Mouse (Mus musculus): ENCODE results near the gene Dcun1d1. TPM values are rescaled to one million over a fixed set of nuclear protein-coding genes. Genes with fewer than 3 reads are reported as not detected.

Gene Dcun1d1
- polyA plus RNA-seq, 1 experiment from 2014 or later, result 102 TPM

DNA sequence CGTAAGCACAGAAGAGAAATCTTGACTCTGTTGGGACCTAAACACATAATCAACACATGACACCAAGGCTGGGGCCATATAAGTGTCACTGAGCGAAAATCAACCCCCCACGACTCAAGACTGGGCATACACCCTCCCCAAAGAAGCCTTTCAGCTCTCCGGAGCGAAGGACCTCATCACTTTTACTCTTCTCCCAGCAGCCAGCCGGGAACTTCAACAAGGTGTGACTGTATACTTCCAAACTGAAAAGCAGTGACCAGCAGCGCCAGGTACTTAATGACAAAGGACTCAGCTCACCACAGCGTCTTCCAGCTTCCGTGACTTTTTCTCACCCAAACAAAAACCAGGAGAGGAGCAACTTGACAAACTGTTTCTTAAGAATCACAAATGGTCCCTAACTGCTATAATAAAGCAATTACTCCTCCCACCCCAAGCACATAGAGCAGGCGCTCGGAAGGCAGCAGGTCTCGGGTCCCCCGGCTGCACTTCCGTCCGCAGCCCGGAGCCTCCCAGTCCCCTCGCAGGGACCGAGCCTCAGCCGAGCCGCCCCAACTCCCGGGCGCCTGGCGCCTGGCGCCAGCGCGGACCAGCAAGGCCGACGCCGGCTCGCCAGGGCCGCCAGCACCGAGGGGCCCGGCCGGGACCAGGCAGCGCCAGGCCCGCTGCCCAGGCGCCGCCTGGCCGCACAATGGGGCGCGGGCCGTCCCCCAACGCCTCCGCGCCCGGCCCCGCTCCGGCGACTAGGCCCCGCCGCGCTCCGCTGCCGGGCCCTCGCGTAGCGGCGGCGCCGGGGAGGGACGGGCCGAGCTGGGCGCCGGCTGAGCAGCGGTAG is 5.1 kb downstream of the Dcun1d1 start:
- WGBS, result under 1% methylated on average over 62 of the region's 65 CpGs
- ATAC-seq (ENCODE audit: insufficient read depth) (peak; percentile 79), DNase-seq (peak; percentile 73)
- Histone ChIP-seq H3K9ac (peak overlapping the region; percentile 98), H3K9me3 (ENCODE audit: low read depth, low read length) (no peaks in the 10 kb centered on the region), H3K27ac (ENCODE audit: low read depth) (peak overlapping the region; percentile 91), H3K4me2 (peak overlapping the region; percentile 86), H3K4me1 (ENCODE audit: insufficient read depth) (peaks cover 4% of the 10 kb centered on the region), H3K4me3 (ENCODE audit: low read depth, low read length) (peak overlapping the region; percentile 84), H3K27me3 (ENCODE audit: insufficient read depth, low read length) (no peaks in the 10 kb centered on the region), H3K36me3 (ENCODE audit: insufficient read depth) (0 out of 2 replicates have a peak, but pooled peaks cover 2% of the 10 kb centered on the region)
- TF ChIP-seq CTCF (IDR thresholded peaks at IDR 0.05; ENCODE audit: low read depth), result no peak

DNA sequence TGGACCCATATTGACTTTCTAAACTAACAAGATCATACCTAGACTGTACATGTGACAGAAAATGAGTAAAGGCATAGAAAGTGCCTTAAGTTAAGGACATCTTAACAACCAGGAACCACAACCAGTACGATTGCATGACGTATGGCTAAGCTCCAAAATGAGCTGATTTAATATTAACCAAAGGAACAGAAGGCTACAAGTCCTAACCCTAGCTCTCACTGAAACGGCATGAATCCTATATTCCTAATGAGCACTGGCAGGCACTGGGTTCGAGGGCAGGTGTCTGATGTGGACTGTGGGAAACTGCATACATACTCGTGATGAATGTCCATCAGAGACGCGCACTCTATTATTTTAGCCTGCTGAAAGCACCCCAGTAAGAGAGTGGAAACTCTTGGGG is 5.9 kb downstream of the Dcun1d1 start:
- Histone ChIP-seq H3K4me2 (peak overlapping the region; percentile 86), H3K36me3 (ENCODE audit: insufficient read depth) (0 out of 2 replicates have a peak, but pooled peaks cover 2% of the 10 kb centered on the region), H3K27me3 (ENCODE audit: insufficient read depth, low read length) (no peaks in the 10 kb centered on the region), H3K9ac (peak overlapping the region; percentile 98), H3K4me1 (ENCODE audit: insufficient read depth) (peaks cover 4% of the 10 kb centered on the region), H3K9me3 (ENCODE audit: low read depth, low read length) (no peaks in the 10 kb centered on the region), H3K4me3 (ENCODE audit: low read depth, low read length) (peak overlapping the region; percentile 84), H3K27ac (ENCODE audit: low read depth) (no peak overlapping the region)
- no peak for ATAC-seq (ENCODE audit: insufficient read depth)
- 25% methylated on average over 7 of the region's 7 CpGs for WGBS
- no peak for TF ChIP-seq CTCF (IDR thresholded peaks at IDR 0.05; ENCODE audit: low read depth)
- no peak for DNase-seq

DNA sequence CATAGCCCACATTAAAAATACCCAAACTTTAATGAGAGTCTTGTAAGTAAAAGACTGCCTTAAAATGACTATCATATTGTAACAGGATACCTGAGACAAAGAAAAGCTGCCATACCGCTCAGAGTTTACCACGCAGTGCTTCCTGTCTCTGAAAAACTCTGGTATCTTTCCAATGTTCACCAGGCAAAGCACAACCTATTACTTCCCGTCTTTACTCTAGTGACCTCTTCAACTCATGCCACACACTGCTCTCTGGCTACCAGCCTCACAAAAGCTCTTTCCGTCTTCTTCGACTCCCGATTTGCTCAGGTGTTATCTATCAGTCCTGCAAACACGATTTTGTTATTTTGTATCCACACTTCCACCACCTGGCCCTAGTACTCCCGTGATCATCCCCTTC is 7.4 kb downstream of the Dcun1d1 start:
- ATAC-seq (ENCODE audit: insufficient read depth), result no peak
- Histone ChIP-seq H3K4me2 (peak overlapping the region; percentile 29), H3K27ac (ENCODE audit: low read depth) (0 out of 2 replicates have a peak overlapping the region, but pooled peaks have one; percentile 24)

DNA sequence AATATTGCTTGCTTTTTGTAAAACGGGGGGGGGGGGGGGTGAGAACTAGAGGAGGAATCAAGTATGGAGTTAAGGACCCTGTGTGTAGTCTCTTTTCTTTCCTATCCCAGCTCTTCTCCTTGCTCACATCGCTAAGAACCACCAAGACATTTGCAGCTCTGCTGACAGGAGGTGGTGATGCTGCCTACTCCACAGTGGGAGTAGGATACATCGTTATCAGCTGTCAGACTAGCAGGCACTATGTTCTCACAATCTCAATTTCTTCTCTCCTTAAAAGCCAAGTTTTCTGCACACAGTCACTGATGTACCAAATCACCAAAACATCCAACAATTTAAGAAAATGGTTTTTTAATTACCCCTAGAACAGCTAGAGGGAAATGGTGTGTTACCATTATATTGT is 7.8 kb downstream of the Dcun1d1 start:
- Histone ChIP-seq H3K4me2 (peak overlapping the region; percentile 18; the same call in 1 of the 2 replicates), H3K27me3 (ENCODE audit: insufficient read depth, low read length) (no peaks in the 10 kb centered on the region), H3K27ac (ENCODE audit: low read depth) (no peak overlapping the region), H3K36me3 (ENCODE audit: insufficient read depth) (no peaks in the 10 kb centered on the region), H3K9me3 (ENCODE audit: low read depth, low read length) (no peaks in the 10 kb centered on the region), H3K4me3 (ENCODE audit: low read depth, low read length) (no peak overlapping the region), H3K9ac (no peak overlapping the region), H3K4me1 (ENCODE audit: insufficient read depth) (peaks cover 4% of the 10 kb centered on the region)
- DNase-seq (no peak), ATAC-seq (ENCODE audit: insufficient read depth) (no peak)
- 44% methylated on average over 3 of the region's 3 CpGs for WGBS
- no peak for TF ChIP-seq CTCF (IDR thresholded peaks at IDR 0.05; ENCODE audit: low read depth)

More for the DNA sequence above, 7.4 kb downstream of the Dcun1d1 start:
- Histone ChIP-seq H3K4me1 (ENCODE audit: insufficient read depth) (peaks cover 4% of the 10 kb centered on the region), H3K27me3 (ENCODE audit: insufficient read depth, low read length) (no peaks in the 10 kb centered on the region), H3K4me3 (ENCODE audit: low read depth, low read length) (no peak overlapping the region), H3K9me3 (ENCODE audit: low read depth, low read length) (no peaks in the 10 kb centered on the region), H3K9ac (no peak overlapping the region; the same call in 1 of the 2 replicates), H3K36me3 (ENCODE audit: insufficient read depth) (0 out of 2 replicates have a peak, but pooled peaks cover 2% of the 10 kb centered on the region)
- no peak for TF ChIP-seq CTCF (IDR thresholded peaks at IDR 0.05; ENCODE audit: low read depth)
- WGBS, result 27% methylated on average over 8 of the region's 8 CpGs
- peak; percentile 31 for DNase-seq

DNA sequence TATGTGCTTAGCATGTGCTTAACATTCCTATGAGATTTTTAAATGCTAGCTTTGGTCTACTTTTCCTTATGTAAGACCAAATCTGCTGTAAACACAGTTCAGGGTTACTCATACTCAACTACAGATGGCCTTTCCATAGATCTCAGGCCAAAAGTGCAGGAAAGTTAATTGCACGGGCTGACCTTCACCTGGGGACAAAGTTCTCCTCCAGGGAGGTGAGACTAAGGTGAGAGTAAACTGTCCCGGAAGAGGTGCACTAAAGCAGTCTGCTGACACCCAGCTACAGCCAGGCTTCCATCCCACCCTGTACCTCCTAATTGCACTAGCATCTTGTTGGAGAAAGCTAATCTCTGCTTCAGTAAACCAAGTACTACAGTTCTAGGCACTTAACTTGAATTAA is 11.4 kb downstream of the Dcun1d1 start:
- H3K4me1 ChIP-seq (ENCODE audit: insufficient read depth), result peaks cover 4% of the 10 kb centered on the region
- DNase-seq (no peak), ATAC-seq (ENCODE audit: insufficient read depth) (no peak)
- no peaks in the 10 kb centered on the region for H3K27me3 ChIP-seq (ENCODE audit: insufficient read depth, low read length)
- H3K9me3 ChIP-seq (ENCODE audit: low read depth, low read length), result no peaks in the 10 kb centered on the region
- no peak overlapping the region for H3K27ac ChIP-seq (ENCODE audit: low read depth)
- no peak overlapping the region for H3K4me2 ChIP-seq
- no peak overlapping the region for H3K4me3 ChIP-seq (ENCODE audit: low read depth, low read length)
- no peak overlapping the region for H3K9ac ChIP-seq
- TF ChIP-seq CTCF (IDR thresholded peaks at IDR 0.05; ENCODE audit: low read depth), result no peak
- H3K36me3 ChIP-seq (ENCODE audit: insufficient read depth), result no peaks in the 10 kb centered on the region
- whole genome bisulfite sequencing, result 65% methylated on average over 2 of the region's 2 CpGs

DNA sequence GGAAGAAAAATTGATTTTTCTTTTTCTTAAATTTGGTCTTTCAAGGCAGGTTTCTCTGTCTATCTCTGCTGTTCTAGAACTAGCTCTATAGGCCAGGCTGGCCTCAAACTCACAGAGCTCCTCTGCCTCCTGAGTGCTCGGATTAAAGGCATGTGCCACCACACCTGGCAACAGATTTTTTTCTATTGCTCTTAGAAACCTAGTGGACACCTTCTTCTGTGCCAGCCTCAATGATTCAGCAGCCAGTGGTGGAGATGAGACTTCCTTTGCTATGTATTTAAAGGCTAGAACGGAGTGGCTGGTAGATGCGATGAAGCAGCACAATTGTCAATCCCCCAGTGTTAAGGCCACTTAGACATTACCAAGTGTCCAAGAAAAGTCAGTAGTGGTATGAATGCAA is 13.2 kb downstream of the Dcun1d1 start:
- DNase-seq (no peak), ATAC-seq (ENCODE audit: insufficient read depth) (no peak)
- Histone ChIP-seq H3K9me3 (ENCODE audit: low read depth, low read length) (no peaks in the 10 kb centered on the region), H3K4me1 (ENCODE audit: insufficient read depth) (no peaks in the 10 kb centered on the region; the same call in 1 of the 2 replicates), H3K27me3 (ENCODE audit: insufficient read depth, low read length) (no peaks in the 10 kb centered on the region), H3K9ac (no peak overlapping the region), H3K4me3 (ENCODE audit: low read depth, low read length) (no peak overlapping the region), H3K36me3 (ENCODE audit: insufficient read depth) (no peaks in the 10 kb centered on the region), H3K4me2 (no peak overlapping the region), H3K27ac (ENCODE audit: low read depth) (no peak overlapping the region)
- 80% methylated on average over 3 of the region's 3 CpGs for WGBS
- no peak for TF ChIP-seq CTCF (IDR thresholded peaks at IDR 0.05; ENCODE audit: low read depth)

DNA sequence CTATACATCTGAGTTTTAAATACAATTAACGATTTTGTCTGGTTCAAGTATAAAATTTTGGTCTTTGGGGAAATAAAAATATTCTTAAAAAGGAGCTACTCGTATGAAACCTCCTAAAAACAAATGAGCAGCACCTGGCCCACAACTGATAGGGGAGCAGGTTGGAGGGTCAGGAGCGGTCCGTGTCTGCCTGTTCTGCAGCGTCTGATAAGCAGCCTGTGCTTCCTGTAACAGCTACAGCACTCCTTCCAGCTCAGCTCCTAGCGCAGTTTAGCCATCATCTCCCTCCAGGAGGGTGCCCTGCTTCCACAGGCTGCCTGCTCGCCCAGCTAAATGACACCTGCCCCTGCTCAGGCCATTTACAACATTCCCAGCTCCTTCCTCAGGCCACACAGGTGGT is 13.8 kb downstream of the Dcun1d1 start:
- H3K27ac ChIP-seq (ENCODE audit: low read depth), result no peak overlapping the region
- H3K9ac ChIP-seq, result no peak overlapping the region
- H3K4me1 ChIP-seq (ENCODE audit: insufficient read depth), result no peaks in the 10 kb centered on the region; the same call in 1 of the 2 replicates
- H3K27me3 ChIP-seq (ENCODE audit: insufficient read depth, low read length), result no peaks in the 10 kb centered on the region
- H3K36me3 ChIP-seq (ENCODE audit: insufficient read depth), result 0 out of 2 replicates have a peak, but pooled peaks cover under 1% of the 10 kb centered on the region
- no peak overlapping the region for H3K4me3 ChIP-seq (ENCODE audit: low read depth, low read length)
- ATAC-seq (ENCODE audit: insufficient read depth) (peak; percentile 69; the same call in 1 of the 2 replicates), DNase-seq (no peak)
- no peak for TF ChIP-seq CTCF (IDR thresholded peaks at IDR 0.05; ENCODE audit: low read depth)
- 37% methylated on average over 7 of the region's 7 CpGs for WGBS
- H3K4me2 ChIP-seq, result no peak overlapping the region
- H3K9me3 ChIP-seq (ENCODE audit: low read depth, low read length), result no peaks in the 10 kb centered on the region

Data from lung, embryonic 14.5 days (tissue).